Mouse (Mus musculus) lung, postnatal 25 days (tissue): ENCODE results near the gene Gm6880.
"Not testable (repeated sequence)": the region's sequence is repeated elsewhere in the genome, so short reads cannot be mapped to it uniquely, and the experiment has no call there.

Experiments
- DNase-seq: peaks from one replicate; pipeline ENCODE4 v3.0.0; 2022; ENCODE audit warnings: low spot score

The Gm6880 gene

GRCm38 (mm10) chrX:74481349-74481885 is at the start of gene Gm6880:
Gene Gm6880, minus strand, starts transcription at chrX:74481399.
- DNase-seq = not testable (repeated sequence)

- not testable (repeated sequence) for DNase-seq
Observed at GRCm38 (mm10) chrX:74517461-74517860, 36.3 kb upstream of the Gm6880 start.

GRCm38 (mm10) chrX:74497131-74497530 is 15.9 kb upstream of the Gm6880 start:
- no peak for DNase-seq

GRCm38 (mm10) chrX:74452773-74453172 is 28.4 kb downstream of the Gm6880 start:
- DNase-seq = peak; percentile 28

- DNase-seq = no peak
Observed at GRCm38 (mm10) chrX:74451157-74451912, 29.9 kb downstream of the Gm6880 start.
